Mouse (Mus musculus) ES-Bruce4 (cell line): ENCODE results near the gene Mtif3. TPM values are rescaled to one million over a fixed set of nuclear protein-coding genes. Genes with fewer than 3 reads are reported as not detected.

Source experiments
- H3K27ac ChIP-seq: 2 replicates; pipeline ENCODE4 v1.5.1; 2012; ENCODE audit warnings: low read length, inconsistent platforms; ENCODE audit not compliant: insufficient read depth
- H3K27me3 ChIP-seq: 2 replicates; pipeline ENCODE4 v1.6.1; 2012; ENCODE audit warnings: mild to moderate bottlenecking, low read length, inconsistent platforms; ENCODE audit not compliant: control insufficient read depth, poor library complexity, insufficient read depth, severe bottlenecking
- H3K36me3 ChIP-seq: 2 replicates; pipeline ENCODE4 v1.6.1; 2012; ENCODE audit warnings: inconsistent platforms, mild to moderate bottlenecking, low read length, moderate library complexity; ENCODE audit not compliant: control insufficient read depth, poor library complexity, insufficient read depth, severe bottlenecking
- H3K4me1 ChIP-seq: one replicate; pipeline ENCODE4 v1.8.1; 2011; ENCODE audit warnings: low read length; ENCODE audit not compliant: control insufficient read depth, insufficient read depth
- H3K4me3 ChIP-seq: 2 replicates; pipeline ENCODE4 v1.5.1; 2011; ENCODE audit warnings: low read depth, mild to moderate bottlenecking, low read length
- H3K9ac ChIP-seq: 2 replicates; pipeline ENCODE4 v1.6.1; 2012; ENCODE audit warnings: low read depth, mild to moderate bottlenecking, inconsistent platforms; ENCODE audit not compliant: poor library complexity, severe bottlenecking
- H3K9me3 ChIP-seq: replicated peaks from 2 replicates; pipeline ENCODE4 v1.6.1; 2012; ENCODE audit warnings: mild to moderate bottlenecking, low read length, inconsistent platforms; ENCODE audit not compliant: control insufficient read depth, poor library complexity, insufficient read depth, severe bottlenecking
- CTCF ChIP-seq: IDR thresholded peaks from one replicate; pipeline ENCODE4 v1.8.1; 2011; ENCODE audit warnings: low read depth, low read length
- EP300 ChIP-seq: IDR thresholded peaks from 2 replicates; pipeline ENCODE4 v1.6.1; 2011; ENCODE audit warnings: low read depth, low read length; ENCODE audit not compliant: insufficient read depth
- POLR2A ChIP-seq: IDR thresholded peaks from one replicate; pipeline ENCODE4 v1.8.1; 2011; ENCODE audit warnings: low read length; ENCODE audit not compliant: insufficient read depth
- polyA plus RNA-seq: library from polyadenylated mRNA; stranded (reverse); fragments of >200 nt; gene quantifications from 2 replicates; pipeline ENCODE4 v1.2.4, GENCODE M21; 2011; ENCODE audit warnings: low read depth; ENCODE audit not compliant: missing spikeins, insufficient read depth, insufficient read length

The Mtif3 gene
- polyA plus RNA-seq, 1 experiment, result 16.5 TPM

DNA sequence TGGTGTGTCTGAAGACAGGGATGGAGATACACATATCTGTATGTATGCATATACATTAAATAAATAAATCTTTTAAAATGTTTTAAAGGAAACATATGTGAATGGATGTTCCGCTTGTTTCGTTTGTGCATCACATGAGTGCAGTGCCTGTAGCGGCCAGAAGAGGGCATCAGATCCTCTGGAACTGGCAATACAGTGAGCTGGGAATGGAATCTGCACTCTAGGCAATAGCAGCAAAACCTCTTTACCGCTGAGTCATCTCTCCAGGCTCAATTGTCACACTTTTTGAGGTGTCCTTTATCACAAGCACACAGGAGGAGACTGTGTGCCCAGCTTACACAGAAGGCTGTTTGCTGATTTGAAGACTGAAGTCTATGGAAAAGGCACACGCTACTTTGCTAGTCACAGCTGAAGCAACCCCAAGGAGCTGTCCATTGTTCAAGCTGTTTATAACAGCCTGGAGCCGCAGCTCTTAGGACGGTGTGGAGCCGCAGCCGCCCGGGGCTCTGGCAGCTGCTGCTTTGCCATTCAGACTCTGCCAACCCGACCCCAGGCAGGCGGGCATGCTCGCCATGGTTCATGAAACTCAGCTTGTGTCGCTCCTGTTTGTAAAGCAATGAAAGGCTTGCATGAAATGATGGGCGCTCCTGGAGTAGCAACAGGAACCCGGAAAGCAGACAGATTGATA lies 24.3 kb downstream of the Mtif3 start:
- Histone ChIP-seq H3K27ac (no peak overlapping the region), H3K27me3 (no peaks in the 10 kb centered on the region), H3K9me3 (no peaks in the 10 kb centered on the region)

DNA sequence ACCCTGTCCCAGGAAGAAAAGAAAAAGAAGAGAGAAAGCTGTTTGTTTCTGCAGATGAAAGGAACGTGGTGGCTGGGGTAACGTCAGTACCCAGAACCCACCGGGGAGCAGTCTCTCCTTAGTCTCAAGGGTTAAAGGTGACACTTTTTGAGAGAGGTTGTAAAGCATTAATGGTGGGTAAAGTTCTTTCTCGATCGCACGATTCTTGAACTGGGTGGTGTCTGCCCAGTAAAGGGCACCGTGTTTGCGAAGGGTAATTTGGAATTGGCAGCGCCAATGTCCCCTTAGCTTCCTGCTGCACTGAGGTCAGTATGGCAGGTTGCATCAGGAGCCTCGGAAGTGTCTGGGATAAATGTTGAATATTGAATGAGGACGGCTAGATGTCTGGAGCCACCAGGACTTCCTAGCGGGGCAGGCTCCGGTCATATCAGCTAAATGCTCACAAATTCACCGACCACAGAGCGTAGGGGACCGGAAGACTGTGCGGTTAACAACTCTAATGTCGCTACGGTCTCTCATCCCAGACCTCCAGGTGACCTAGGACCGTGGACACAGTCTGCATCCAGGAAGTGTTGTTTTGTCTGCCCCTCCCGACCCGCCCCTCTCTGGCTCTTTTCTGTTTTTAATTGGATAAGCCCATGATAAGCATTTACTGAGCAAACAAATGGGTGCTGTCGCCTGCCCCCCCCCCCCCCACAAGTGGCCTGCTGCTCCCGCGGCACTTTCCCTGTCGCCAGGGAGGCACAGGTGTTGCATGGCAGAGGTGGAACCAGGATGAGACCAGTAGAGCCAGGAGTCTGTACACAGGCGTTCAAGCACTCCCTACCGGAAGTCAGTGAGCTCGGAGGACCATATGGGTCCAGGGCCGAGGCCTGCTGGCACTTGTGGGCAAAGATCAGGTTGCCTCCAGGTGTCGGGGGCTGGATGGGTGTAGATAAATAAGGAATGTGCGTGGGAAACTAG lies 25.8 kb downstream of the Mtif3 start:
- H3K9ac ChIP-seq, result no peak overlapping the region
- TF ChIP-seq POLR2A (no peak), EP300 (no peak), CTCF (no peak)

More for the DNA sequence above, 24.3 kb downstream of the Mtif3 start:
- Histone ChIP-seq H3K36me3 (no peaks in the 10 kb centered on the region), H3K4me3 (no peak overlapping the region), H3K9ac (no peak overlapping the region), H3K4me1 (no peaks in the 10 kb centered on the region)
- TF ChIP-seq CTCF, result peak; percentile 80
- TF ChIP-seq POLR2A, result no peak
- TF ChIP-seq EP300, result no peak

DNA sequence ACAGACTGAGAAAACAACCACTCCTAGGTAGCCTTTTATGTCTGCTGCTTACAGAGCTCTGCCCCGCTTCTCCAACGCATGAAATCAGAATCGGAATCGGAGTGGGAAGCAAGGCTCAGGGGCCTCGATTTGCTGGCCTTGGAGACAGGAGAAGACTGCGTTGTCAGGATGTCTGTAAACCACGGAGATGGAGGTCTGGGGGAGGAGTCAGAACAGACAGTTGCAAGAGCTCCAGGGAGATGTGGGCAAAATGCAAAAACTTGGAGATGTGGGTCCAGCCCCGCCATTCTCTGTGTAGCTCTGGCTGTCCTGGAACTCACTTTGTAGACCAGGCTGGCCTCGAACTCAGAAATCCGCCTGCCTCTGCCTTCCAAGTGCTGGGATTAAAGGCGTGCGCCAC lies 30.1 kb downstream of the Mtif3 start:
- H3K9ac ChIP-seq, result no peak overlapping the region
- no peak for TF ChIP-seq EP300
- TF ChIP-seq CTCF, result no peak
- no peak for TF ChIP-seq POLR2A

More for the DNA sequence above, 25.8 kb downstream of the Mtif3 start:
- Histone ChIP-seq H3K9me3 (no peaks in the 10 kb centered on the region), H3K27me3 (no peaks in the 10 kb centered on the region), H3K27ac (no peak overlapping the region), H3K36me3 (no peaks in the 10 kb centered on the region), H3K4me3 (peak overlapping the region; percentile 11), H3K4me1 (no peaks in the 10 kb centered on the region)

DNA sequence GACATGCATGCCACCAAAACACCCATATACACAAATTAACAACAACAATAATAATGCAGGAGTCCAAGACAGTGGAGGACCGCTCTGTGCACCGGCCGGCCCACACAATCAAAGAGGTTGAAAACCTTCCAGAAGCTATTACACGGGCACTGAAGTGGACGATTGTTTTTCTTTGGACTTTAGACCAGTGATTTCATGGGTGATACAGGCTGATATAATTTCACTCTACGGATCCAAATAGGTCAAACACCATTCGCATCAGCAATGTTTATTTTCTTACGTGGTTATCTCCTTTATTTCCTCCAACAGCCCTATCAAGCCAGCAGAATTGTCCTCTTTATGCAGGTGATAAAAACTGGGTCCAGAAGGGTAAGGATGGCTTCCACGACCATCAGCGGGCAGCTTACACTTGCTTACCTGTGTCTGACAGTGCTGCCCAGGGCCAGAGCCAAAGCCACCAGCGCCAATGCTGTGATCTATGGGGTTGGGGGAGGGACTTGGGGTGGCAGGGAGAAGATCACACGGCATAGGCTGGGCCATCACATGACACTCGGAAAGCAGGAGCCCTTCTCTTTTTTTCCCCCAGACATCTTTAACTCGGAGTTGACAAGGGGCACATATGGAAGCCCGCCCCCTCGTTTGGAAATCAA lies 31.6 kb downstream of the Mtif3 start:
- Histone ChIP-seq H3K27ac (no peak overlapping the region), H3K4me1 (peaks cover 5% of the 10 kb centered on the region), H3K4me3 (no peak overlapping the region), H3K27me3 (no peaks in the 10 kb centered on the region), H3K9ac (no peak overlapping the region), H3K36me3 (no peaks in the 10 kb centered on the region), H3K9me3 (no peaks in the 10 kb centered on the region)
- no peak for TF ChIP-seq CTCF
- TF ChIP-seq POLR2A, result no peak
- TF ChIP-seq EP300, result no peak

More for the DNA sequence above, 30.1 kb downstream of the Mtif3 start:
- H3K4me3 ChIP-seq, result no peak overlapping the region
- H3K9me3 ChIP-seq, result no peaks in the 10 kb centered on the region
- no peaks in the 10 kb centered on the region for H3K27me3 ChIP-seq
- H3K36me3 ChIP-seq, result no peaks in the 10 kb centered on the region
- no peak overlapping the region for H3K27ac ChIP-seq
- peaks cover 3% of the 10 kb centered on the region for H3K4me1 ChIP-seq

DNA sequence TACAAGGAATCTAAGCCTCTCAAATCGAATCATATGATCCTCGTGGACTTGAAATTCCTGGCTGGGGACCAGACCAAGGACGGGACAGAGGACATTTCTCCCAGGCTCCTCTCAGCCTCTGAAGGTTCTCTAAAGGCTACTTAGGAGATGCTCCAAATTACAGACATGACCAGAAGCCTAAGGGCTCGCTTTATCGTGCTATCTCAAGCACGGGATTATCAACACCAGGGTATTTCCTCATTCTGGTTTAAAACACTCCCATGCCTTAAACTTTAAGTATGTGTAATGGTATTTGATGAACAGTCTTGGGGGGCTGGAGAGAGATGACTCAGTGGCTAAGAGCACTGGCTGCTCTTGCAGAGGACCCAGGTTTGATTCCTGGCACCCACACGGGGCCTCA lies 32.2 kb downstream of the Mtif3 start:
- Histone ChIP-seq H3K27me3 (no peaks in the 10 kb centered on the region), H3K4me1 (peaks cover 7% of the 10 kb centered on the region), H3K4me3 (no peak overlapping the region), H3K27ac (no peak overlapping the region), H3K9me3 (no peaks in the 10 kb centered on the region), H3K9ac (no peak overlapping the region), H3K36me3 (no peaks in the 10 kb centered on the region)
- TF ChIP-seq CTCF (no peak), EP300 (no peak), POLR2A (no peak)
